8 mouse cellular contexts compared by ENCODE assay signal in genomic region chr14:87463963-87464654, GRCm38 (mm10). TPM values are rescaled to one million over a fixed set of nuclear protein-coding genes. Genes with fewer than 3 reads are reported as not detected.
DNase-seq lines count a peak whose midpoint lies in the region; ATAC-seq and TF ChIP-seq lines count a peak whose summit lies in the region.

No protein-coding gene starts in this region.

- H3K79me2 ChIP-seq in heart, adult 2 months (replicated peaks; ENCODE audit: control insufficient read depth, insufficient read depth, low read length): no peaks in the 10 kb centered on the region

- no peak overlapping the region for H3K4me2 ChIP-seq in forebrain, postnatal 0 days (ENCODE audit: low read depth)
- H3K4me2 ChIP-seq in intestine, embryonic 14.5 days (ENCODE audit: low read length): no peak overlapping the region
- no peak overlapping the region for H3K4me2 ChIP-seq in midbrain, embryonic 11.5 days

- WGBS in heart, adult 2 months: 31% methylated on average over 11 of the region's 11 CpGs
- WGBS in heart, embryonic 10.5 days: 19% methylated on average over 11 of the region's 11 CpGs
- WGBS in forebrain, postnatal 0 days: 14% methylated on average over 11 of the region's 11 CpGs
- WGBS in intestine, embryonic 14.5 days: 19% methylated on average over 11 of the region's 11 CpGs
- 9% methylated on average over 11 of the region's 11 CpGs for WGBS in midbrain, embryonic 11.5 days
- WGBS in small intestine, adult 2 months: 42% methylated on average over 11 of the region's 11 CpGs

- no peak overlapping the region for H3K9ac ChIP-seq in heart, adult 2 months (ENCODE audit: low read depth, low read length)
- H3K9ac ChIP-seq in forebrain, postnatal 0 days: no peak overlapping the region
- H3K9ac ChIP-seq in intestine, embryonic 14.5 days (ENCODE audit: low read length): no peak overlapping the region
- no peak overlapping the region for H3K9ac ChIP-seq in midbrain, embryonic 11.5 days (ENCODE audit: low read length)

- no peak for TF ChIP-seq POLR2A in heart, adult 2 months (IDR thresholded peaks at IDR 0.05; ENCODE audit: insufficient read depth, low read depth, low read length)
- no peak for TF ChIP-seq POLR2A in small intestine, adult 2 months (IDR thresholded peaks at IDR 0.05; ENCODE audit: low read depth, low read length)

- no peaks in the 10 kb centered on the region for H3K27me3 ChIP-seq in heart, adult 2 months (ENCODE audit: control insufficient read depth, insufficient read depth, low read length)
- H3K27me3 ChIP-seq in heart, embryonic 10.5 days (ENCODE audit: insufficient read depth, poor library complexity, severe bottlenecking): no peaks in the 10 kb centered on the region
- no peaks in the 10 kb centered on the region for H3K27me3 ChIP-seq in forebrain, postnatal 0 days (ENCODE audit: insufficient read depth, low read length)
- no peaks in the 10 kb centered on the region for H3K27me3 ChIP-seq in intestine, embryonic 14.5 days (replicated peaks; ENCODE audit: control insufficient read depth, insufficient read depth, low read length)
- H3K27me3 ChIP-seq in midbrain, embryonic 11.5 days (ENCODE audit: control insufficient read depth, insufficient read depth, low read length): no peaks in the 10 kb centered on the region
- H3K27me3 ChIP-seq in small intestine, adult 2 months (ENCODE audit: control insufficient read depth, insufficient read depth, low read length): no peaks in the 10 kb centered on the region

- no peak overlapping the region for H3K27ac ChIP-seq in heart, adult 2 months
- no peak overlapping the region for H3K27ac ChIP-seq in heart, embryonic 10.5 days
- H3K27ac ChIP-seq in forebrain, postnatal 0 days (ENCODE audit: low read depth, low read length): no peak overlapping the region
- no peak overlapping the region for H3K27ac ChIP-seq in intestine, embryonic 14.5 days (ENCODE audit: low read depth)
- no peak overlapping the region for H3K27ac ChIP-seq in midbrain, embryonic 11.5 days (ENCODE audit: low read depth, low read length)
- no peak overlapping the region for H3K27ac ChIP-seq in small intestine, adult 2 months (ENCODE audit: insufficient read depth, low read depth, low read length)

- DNase-seq in heart, adult 2 months: peak; percentile 45 to 82
- DNase-seq in heart, embryonic 10.5 days (ENCODE audit: low spot score): no peak
- DNase-seq in cerebellum, adult 8-10 months: peak; percentile 64
- peak; percentile 91 for DNase-seq in forebrain, postnatal 0 days
- peak; percentile 95 for DNase-seq in intestine, embryonic 14.5 days (ENCODE audit: low spot score)
- peak; percentile 38 to 88 for DNase-seq in left cerebral cortex, adult 8-10 months (ENCODE audit: low spot score in 2 of 2)
- peak; percentile 98 for DNase-seq in midbrain, embryonic 11.5 days (ENCODE audit: low spot score, missing footprints)

- no peak overlapping the region for H3K4me3 ChIP-seq in heart, adult 2 months
- no peak overlapping the region for H3K4me3 ChIP-seq in heart, embryonic 10.5 days
- no peak overlapping the region for H3K4me3 ChIP-seq in forebrain, postnatal 0 days (ENCODE audit: low read depth, low read length)
- no peak overlapping the region for H3K4me3 ChIP-seq in intestine, embryonic 14.5 days (ENCODE audit: low read depth, low read length)
- H3K4me3 ChIP-seq in midbrain, embryonic 11.5 days (ENCODE audit: low read depth, low read length): no peak overlapping the region
- H3K4me3 ChIP-seq in small intestine, adult 2 months (ENCODE audit: low read depth, low read length): no peak overlapping the region

- TF ChIP-seq EP300 in heart, adult 2 months (IDR thresholded peaks at IDR 0.05; ENCODE audit: insufficient read depth, low read depth, low read length): 0 out of 2 replicates have a peak, but pooled peaks have one; percentile 41

- TF ChIP-seq CTCF in heart, adult 2 months (IDR thresholded peaks at IDR 0.05): peak; percentile 98
- TF ChIP-seq CTCF in forebrain, postnatal 0 days (IDR thresholded peaks at IDR 0.05; ENCODE audit: low read depth): peak; percentile 86
- TF ChIP-seq CTCF in small intestine, adult 2 months (IDR thresholded peaks at IDR 0.05; ENCODE audit: extremely low read depth, insufficient read length, insufficient replicate concordance, low read depth, low read length): peak; percentile 59; the same call in 1 of the 2 replicates

- H3K9me3 ChIP-seq in heart, embryonic 10.5 days: no peaks in the 10 kb centered on the region
- H3K9me3 ChIP-seq in forebrain, postnatal 0 days (ENCODE audit: low read length): no peaks in the 10 kb centered on the region
- H3K9me3 ChIP-seq in intestine, embryonic 14.5 days (ENCODE audit: control insufficient read depth, low read length): no peaks in the 10 kb centered on the region
- no peaks in the 10 kb centered on the region for H3K9me3 ChIP-seq in midbrain, embryonic 11.5 days (ENCODE audit: control insufficient read depth, low read length)

- ATAC-seq in forebrain, postnatal 0 days: peak; percentile 84
- ATAC-seq in intestine, embryonic 14.5 days (replicated peaks; ENCODE audit: low FRiP score, low TSS enrichment, low read depth): peak; percentile 61; the same call in 1 of the 2 replicates
- peak; percentile 76 for ATAC-seq in midbrain, embryonic 11.5 days (ENCODE audit: low FRiP score)

- intact Hi-C loops in heart, adult 2 months (cut with DNase I): loop anchor here (5.0 kb wide), 1 partner anchor 1518 kb away; no protein-coding TSS in a partner anchor

- no peaks in the 10 kb centered on the region for H3K36me3 ChIP-seq in heart, adult 2 months (ENCODE audit: control insufficient read depth, insufficient read depth, low read length)
- H3K36me3 ChIP-seq in heart, embryonic 10.5 days: 0 out of 2 replicates have a peak, but pooled peaks cover 2% of the 10 kb centered on the region
- peaks cover 3% of the 10 kb centered on the region for H3K36me3 ChIP-seq in forebrain, postnatal 0 days (ENCODE audit: insufficient read depth)
- H3K36me3 ChIP-seq in intestine, embryonic 14.5 days (ENCODE audit: control insufficient read depth, insufficient read depth, low read length): peaks cover 4% of the 10 kb centered on the region; the same call in 1 of the 2 replicates
- H3K36me3 ChIP-seq in midbrain, embryonic 11.5 days (ENCODE audit: control insufficient read depth, insufficient read depth, low read length): no peaks in the 10 kb centered on the region
- H3K36me3 ChIP-seq in small intestine, adult 2 months (ENCODE audit: control insufficient read depth, insufficient read depth, low read length): 0 out of 2 replicates have a peak, but pooled peaks cover 2% of the 10 kb centered on the region

- no peaks in the 10 kb centered on the region for H3K4me1 ChIP-seq in heart, adult 2 months (ENCODE audit: control insufficient read depth, insufficient read depth, low read length)
- H3K4me1 ChIP-seq in heart, embryonic 10.5 days: peaks cover 4% of the 10 kb centered on the region; the same call in 1 of the 2 replicates
- no peaks in the 10 kb centered on the region for H3K4me1 ChIP-seq in forebrain, postnatal 0 days (ENCODE audit: insufficient read depth)
- peaks cover 3% of the 10 kb centered on the region; the same call in 1 of the 2 replicates for H3K4me1 ChIP-seq in intestine, embryonic 14.5 days (replicated peaks; ENCODE audit: control insufficient read depth, insufficient read depth, low read length)
- no peaks in the 10 kb centered on the region for H3K4me1 ChIP-seq in midbrain, embryonic 11.5 days (ENCODE audit: control insufficient read depth, insufficient read depth, low read length)
- no peaks in the 10 kb centered on the region for H3K4me1 ChIP-seq in small intestine, adult 2 months (ENCODE audit: control insufficient read depth, insufficient read depth, insufficient read length, low read length)

RNA-seq across cellular contexts. Expression of gene Tdrd3, which starts 47.7 kb away (rescaled TPM):
- total RNA-seq in heart, adult 2 months (2021): 10 to 100 TPM; 26.0 to 27.2 TPM
- polyA plus RNA-seq in heart, adult 2 months (2012; rRNA removed): 2.9 and 6.6 TPM in 2 replicates
- 19.7 and 21.8 TPM in 2 replicates for polyA plus RNA-seq in heart, embryonic 10.5 days (2016; fragmentation: Nextera tagmentation; extraction: Ambion mirVana)
- total RNA-seq in forebrain, postnatal 0 days (2014; rRNA removed): 45.4 and 47.2 TPM in 2 replicates
- polyA plus RNA-seq in forebrain, postnatal 0 days (2015; fragmentation: Nextera tagmentation; extraction: Ambion mirVana): 38.1 and 40.8 TPM in 2 replicates
- 27.0 and 31.1 TPM in 2 replicates for polyA plus RNA-seq in intestine, embryonic 14.5 days (2014; fragmentation: Nextera tagmentation; extraction: Ambion mirVana)
- 10 to 100 TPM; 29.6 to 36.2 (median 32.3) TPM for total RNA-seq in left cerebral cortex, adult 8-10 months (2022)
- polyA plus RNA-seq in midbrain, embryonic 11.5 days (2014; fragmentation: Nextera tagmentation; extraction: Ambion mirVana): 44.1 and 50.5 TPM in 2 replicates
- 0.44 and 0.53 TPM in 2 replicates for polyA plus RNA-seq in small intestine, adult 2 months (2012; rRNA removed)
